Mouse (Mus musculus) layer of hippocampus, adult 18-20 months (tissue): ENCODE measurements around the gene Rpl11. TPM values are rescaled to one million over a fixed set of nuclear protein-coding genes. Genes with fewer than 3 reads are reported as not detected.
A peak's percentile ranks its signal among the peaks of the same experiment; 100 is the strongest.
"Not testable (repeated sequence)": the region's sequence is repeated elsewhere in the genome, so short reads cannot be mapped to it uniquely, and the experiment has no call there.

ENCODE experiments used
- DNase-seq, 2 experiments: peaks; one replicate each; pipeline ENCODE4 v3.0.0; 2022; ENCODE audit warnings: low spot score in 2 of 2
- total RNA-seq, 2 experiments: library from RNA; stranded (reverse); gene quantifications; 2 replicates each; pipeline ENCODE4 v1.2.3; 2021

The Rpl11 gene
- total RNA-seq, 2 experiments from 2014 or later = 306 to 330 TPM

- DNase-seq = no peak
Measured at GRCm38 (mm10) chr4:135984556-135984955, 68.7 kb downstream of the Rpl11 start.

- DNase-seq = peak; percentile 81 to 95
Measured at GRCm38 (mm10) chr4:135981524-135982063, 71.6 kb downstream of the Rpl11 start.

GRCm38 (mm10) chr4:135980223-135980622 is 73.0 kb downstream of the Rpl11 start:
- not testable (repeated sequence) for DNase-seq

Other genes with a start within 250 kb of the Rpl11 start
- 10 to 100 TPM; 83.8 to 87.8 TPM for gene Srsf10, start 197.7 kb downstream of the Rpl11 start, total RNA-seq
- 10 to 100 TPM; 50.5 to 53.0 TPM for gene Pnrc2, start 179.6 kb downstream of the Rpl11 start, total RNA-seq
- under 1 TPM in 1 of 2 experiments, not detected in 1; 0.08 TPM for gene Cnr2, start 158.0 kb downstream of the Rpl11 start, total RNA-seq
- gene Fuca1, start 132.7 kb downstream of the Rpl11 start, total RNA-seq = 10 to 100 TPM; 44.2 to 47.1 TPM
- 10 to 100 TPM; 34.6 to 36.9 TPM for gene Hmgcl, start 107.0 kb downstream of the Rpl11 start, total RNA-seq
- 10 to 100 TPM; 19.6 to 20.9 TPM for gene Gale, start 89.7 kb downstream of the Rpl11 start, total RNA-seq
- 100 to 1,000 TPM in 1 of 2 experiments, 10 to 100 TPM in 1; 99.7 to 102 TPM for gene Lypla2, start 80.8 kb downstream of the Rpl11 start, total RNA-seq
- 10 to 100 TPM; 88.9 to 93.4 TPM for gene Pithd1, start 66.2 kb downstream of the Rpl11 start, total RNA-seq
- 10 to 100 TPM; 28.6 to 29.3 TPM for gene Eloa, start 31.7 kb downstream of the Rpl11 start, total RNA-seq
- gene Id3, start 90.1 kb upstream of the Rpl11 start, total RNA-seq = 10 to 100 TPM; 30.0 to 35.1 TPM
- gene E2f2, start 119.0 kb upstream of the Rpl11 start, total RNA-seq = under 1 TPM; 0.36 to 0.84 TPM
- gene Asap3, start 152.9 kb upstream of the Rpl11 start, total RNA-seq = 1 to 10 TPM; 2.2 to 2.6 TPM
- under 1 TPM in 1 of 2 experiments, not detected in 1; 0.50 TPM for gene Tcea3, start 194.3 kb upstream of the Rpl11 start, total RNA-seq
- 10 to 100 TPM; 34.2 to 34.6 TPM for gene Zfp46, start 231.3 kb upstream of the Rpl11 start, total RNA-seq